Mouse (Mus musculus) liver, embryonic 14 days (tissue): Measurements from ENCODE around the gene Catsperz. TPM values are rescaled to one million over a fixed set of nuclear protein-coding genes. Genes with fewer than 3 reads are reported as not detected.

ENCODE experiments used
- polyA plus RNA-seq: library from polyadenylated mRNA; depleted of rRNA; stranded (reverse); fragments of >200 nt; gene quantifications from 2 replicates; pipeline ENCODE4 v1.2.3, GENCODE M21; 2012; rRNA removed

Catsperz gene
- 0.17 and 0.29 TPM in 2 replicates for polyA plus RNA-seq

GRCm38 (mm10) chr19:6925307-6925573 is at the start of gene Catsperz:
TSS of gene Catsperz (minus strand) at chr19:6925380.

GRCm38 (mm10) chr19:6974211-6975205 is 49.3 kb upstream of the Catsperz start, which contains the start of gene Ppp1r14b:
TSS of gene Ppp1r14b (plus strand) at chr19:6974968.

GRCm38 (mm10) chr19:6942249-6942691 is 17.1 kb upstream of the Catsperz start, which contains the start of gene Gpr137:
TSS of gene Gpr137 (minus strand) at chr19:6942480.

GRCm38 (mm10) chr19:6941372-6942248 is 16.4 kb upstream of the Catsperz start, which contains the start of gene Bad:
TSS of gene Bad (plus strand) at chr19:6941861.

GRCm38 (mm10) chr19:6934195-6934977 is 9.2 kb upstream of the Catsperz start, which contains the start of gene Kcnk4:
TSS of gene Kcnk4 (minus strand) at chr19:6934515.

GRCm38 (mm10) chr19:6921647-6922567 is 3.3 kb downstream of the Catsperz start, which contains the start of gene Esrra:
TSS of gene Esrra (minus strand) at chr19:6921813.

GRCm38 (mm10) chr19:6909507-6910289 is 15.5 kb downstream of the Catsperz start, which contains the start of the genes Trmt112 and Prdx5:
TSS of gene Trmt112 (plus strand) at chr19:6909698.
TSS of gene Prdx5 (minus strand) at chr19:6910106.

Other genes with a start within 250 kb of the Catsperz start
- gene Rps6ka4, start 84.7 kb downstream of the Catsperz start, polyA plus RNA-seq = 3.1 and 3.2 TPM in 2 replicates
- gene Ccdc88b, start 67.2 kb downstream of the Catsperz start, polyA plus RNA-seq = 1.9 and 3.2 TPM in 2 replicates
- 65.8 and 73.0 TPM in 2 replicates for gene Trmt112, start 15.7 kb downstream of the Catsperz start, polyA plus RNA-seq
- 60.2 and 66.5 TPM in 2 replicates for gene Prdx5, start 15.3 kb downstream of the Catsperz start, polyA plus RNA-seq
- 5.8 and 6.3 TPM in 2 replicates for gene Esrra, start 3.6 kb downstream of the Catsperz start, polyA plus RNA-seq
- gene Kcnk4, start 9.1 kb upstream of the Catsperz start, polyA plus RNA-seq = 0.02 TPM in 1 of 2 replicates, not detected in the other
- 22.4 and 24.1 TPM in 2 replicates for gene Bad, start 16.5 kb upstream of the Catsperz start, polyA plus RNA-seq
- gene Gpr137, start 17.1 kb upstream of the Catsperz start, polyA plus RNA-seq = 5.3 and 5.7 TPM in 2 replicates
- gene Ppp1r14b, start 49.6 kb upstream of the Catsperz start, polyA plus RNA-seq = 68.9 and 77.1 TPM in 2 replicates
- gene Plcb3, start 51.1 kb upstream of the Catsperz start, polyA plus RNA-seq = 7.1 and 7.7 TPM in 2 replicates
- 52.6 and 54.0 TPM in 2 replicates for gene Fkbp2, start 55.1 kb upstream of the Catsperz start, polyA plus RNA-seq
- 5.9 and 8.0 TPM in 2 replicates for gene Vegfb, start 62.3 kb upstream of the Catsperz start, polyA plus RNA-seq
- 7.8 and 8.6 TPM in 2 replicates for gene Dnajc4, start 67.2 kb upstream of the Catsperz start, polyA plus RNA-seq
- 5.8 and 6.5 TPM in 2 replicates for gene Nudt22, start 70.7 kb upstream of the Catsperz start, polyA plus RNA-seq
- gene Trpt1, start 70.8 kb upstream of the Catsperz start, polyA plus RNA-seq = 1.7 and 1.9 TPM in 2 replicates
- gene Fermt3, start 94.1 kb upstream of the Catsperz start, polyA plus RNA-seq = 51.7 and 61.6 TPM in 2 replicates
- gene Stip1, start 114.6 kb upstream of the Catsperz start, polyA plus RNA-seq = 90.9 and 96.6 TPM in 2 replicates
- gene Macrod1, start 131.4 kb upstream of the Catsperz start, polyA plus RNA-seq = 3.9 and 4.1 TPM in 2 replicates
- 0.01 and 0.03 TPM in 2 replicates for gene Flrt1, start 180.3 kb upstream of the Catsperz start, polyA plus RNA-seq